Mouse (Mus musculus) testis, adult 2 months (tissue): ENCODE measurements around the gene Pgls.

ENCODE experiments used
- CTCF ChIP-seq: fragments of 200-500 bp; IDR thresholded peaks from 2 replicates; pipeline ENCODE4 v1.5.1; 2012; ENCODE audit warnings: low read depth, mild to moderate bottlenecking, inconsistent platforms, low read length, moderate library complexity; ENCODE audit not compliant: control insufficient read depth, insufficient read depth, insufficient replicate concordance
- POLR2A ChIP-seq: fragments of 200-500 bp; IDR thresholded peaks from 2 replicates; pipeline ENCODE4 v1.6.1; 2012; ENCODE audit warnings: low read depth, mild to moderate bottlenecking, inconsistent platforms, low read length, moderate library complexity; ENCODE audit not compliant: control insufficient read depth

DNA sequence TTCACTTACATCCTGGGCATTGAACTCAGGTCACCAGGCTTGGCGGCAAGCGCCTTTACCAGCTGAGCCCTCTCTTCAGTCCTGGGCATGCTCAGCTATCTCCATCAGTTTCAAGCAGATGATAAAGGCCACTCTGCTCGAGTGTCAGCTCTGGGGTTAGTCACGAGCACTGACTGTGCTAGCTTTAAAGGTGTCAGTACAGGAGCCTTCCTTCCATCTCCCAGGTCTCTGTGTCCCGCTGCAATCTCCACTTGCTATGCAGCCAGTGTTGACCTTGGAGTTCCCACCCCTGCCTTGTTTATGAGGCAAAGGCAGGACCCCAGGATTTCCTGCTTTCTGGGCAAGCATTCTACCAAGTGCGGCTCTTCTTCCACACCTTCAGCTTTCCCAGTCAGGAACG is 24.4 kb upstream of the Pgls start:
- TF ChIP-seq CTCF (no peak), POLR2A (no peak)
